Mouse (Mus musculus) heart, adult 11 months (tissue): ENCODE measurements around the gene Gzf1.

Experiments used
- DNase-seq: peaks from one replicate; pipeline ENCODE4 v3.0.0; 2022

Gzf1 gene

DNA sequence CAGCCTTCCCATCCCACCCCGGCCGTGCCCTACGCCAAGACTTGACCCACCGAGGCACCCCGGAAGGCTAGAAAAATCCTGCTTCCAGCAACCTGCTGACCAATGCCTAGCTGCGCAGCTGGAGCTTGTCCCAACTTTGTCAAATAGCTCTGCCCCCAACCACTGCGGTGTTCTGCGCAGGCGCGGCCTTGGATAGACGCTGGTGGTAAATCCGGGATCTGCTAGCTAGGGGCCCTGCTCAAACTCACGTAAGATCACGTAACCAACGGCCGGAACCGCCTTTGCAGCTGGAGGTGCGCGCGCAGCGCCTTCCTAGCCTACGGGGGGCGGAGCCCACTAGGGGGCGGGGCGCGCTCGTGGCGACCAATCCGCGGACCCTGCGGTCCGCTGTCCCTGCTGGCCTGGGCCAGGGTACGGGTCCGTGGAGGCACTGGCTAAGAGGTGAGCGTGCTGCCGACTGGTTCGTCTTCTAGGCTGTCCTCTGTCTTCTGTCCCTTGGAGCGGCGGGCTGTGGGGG, at the start of gene Gzf1:
Gene Gzf1, plus strand, starts transcription at position 249 of the 517 bp plus-strand sequence.
- DNase-seq: peak; percentile 100

DNA sequence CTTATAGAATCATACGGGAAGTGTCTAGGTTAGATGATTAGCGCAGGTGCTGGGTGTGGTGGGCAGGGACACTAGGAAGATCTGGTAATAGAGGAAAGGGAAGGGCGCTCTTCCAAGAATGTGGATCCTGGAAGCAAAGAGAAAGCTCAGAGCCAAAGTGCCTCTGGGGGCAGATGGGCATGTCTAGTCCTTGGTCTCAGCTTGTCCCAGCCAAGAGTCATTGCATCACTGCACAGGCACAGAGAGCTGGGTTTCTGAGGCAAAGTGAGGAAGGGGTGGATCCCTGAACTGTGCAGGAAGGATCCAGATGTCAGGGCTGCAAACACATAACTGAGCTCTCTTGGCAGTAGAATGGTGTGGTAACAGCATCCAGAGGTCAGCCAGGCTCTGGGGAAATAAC, 49.2 kb upstream of the Gzf1 start:
- peak; percentile 98 for DNase-seq

DNA sequence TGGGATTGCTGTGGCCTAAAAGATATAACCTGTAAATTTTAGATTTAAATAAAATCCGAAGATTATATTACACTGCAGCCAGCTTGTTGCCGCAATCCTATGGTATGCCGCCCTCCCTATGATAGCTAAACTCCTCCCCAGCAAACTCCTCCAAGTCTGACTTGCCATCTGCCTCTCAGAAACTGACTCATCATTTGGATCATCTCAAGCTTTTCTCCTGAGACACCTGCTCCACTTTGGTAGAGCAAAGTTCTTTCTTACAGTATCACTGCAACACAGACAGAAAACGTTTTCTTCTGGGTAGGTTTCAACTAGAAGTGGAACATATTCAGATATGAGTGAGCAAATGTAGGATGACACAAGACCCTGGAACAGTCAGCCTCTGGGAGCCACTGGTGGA, 46.4 kb upstream of the Gzf1 start:
- DNase-seq: no peak

DNA sequence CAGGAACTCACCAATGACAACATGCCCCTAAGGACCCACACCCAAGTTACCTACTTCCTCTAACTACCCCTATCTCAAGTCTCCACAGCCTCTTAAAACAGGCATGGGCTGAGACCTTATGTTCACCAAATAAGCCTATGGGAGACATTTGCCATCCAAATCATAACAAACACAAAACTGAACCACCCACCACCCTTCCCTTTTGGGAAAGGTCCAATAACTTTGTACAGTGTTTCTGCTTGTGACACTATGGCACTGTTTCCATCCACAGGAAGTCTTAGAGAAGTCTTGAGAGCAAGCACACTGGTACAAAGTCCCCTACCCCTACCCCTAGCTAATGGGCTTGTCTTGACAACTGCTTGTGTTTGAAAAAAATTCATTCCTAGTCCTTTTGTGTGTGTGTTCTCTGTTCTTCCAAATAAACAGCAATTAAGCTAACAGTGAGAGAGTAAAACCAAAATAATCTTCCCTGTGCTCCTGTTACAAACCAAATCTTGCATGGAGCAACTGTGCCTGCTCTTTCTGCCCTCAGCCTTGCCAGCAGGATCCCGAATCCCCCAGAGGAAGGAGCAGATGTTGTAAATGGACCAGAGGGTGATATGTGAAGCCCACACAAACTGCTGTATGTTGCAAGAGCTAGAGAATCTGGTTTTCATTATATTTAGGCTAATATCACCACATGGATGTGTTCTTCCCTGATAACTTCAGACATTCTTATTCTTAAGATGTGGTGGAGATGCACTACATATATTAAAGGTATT, 38.0 kb upstream of the Gzf1 start:
- DNase-seq: peak; percentile 74

DNA sequence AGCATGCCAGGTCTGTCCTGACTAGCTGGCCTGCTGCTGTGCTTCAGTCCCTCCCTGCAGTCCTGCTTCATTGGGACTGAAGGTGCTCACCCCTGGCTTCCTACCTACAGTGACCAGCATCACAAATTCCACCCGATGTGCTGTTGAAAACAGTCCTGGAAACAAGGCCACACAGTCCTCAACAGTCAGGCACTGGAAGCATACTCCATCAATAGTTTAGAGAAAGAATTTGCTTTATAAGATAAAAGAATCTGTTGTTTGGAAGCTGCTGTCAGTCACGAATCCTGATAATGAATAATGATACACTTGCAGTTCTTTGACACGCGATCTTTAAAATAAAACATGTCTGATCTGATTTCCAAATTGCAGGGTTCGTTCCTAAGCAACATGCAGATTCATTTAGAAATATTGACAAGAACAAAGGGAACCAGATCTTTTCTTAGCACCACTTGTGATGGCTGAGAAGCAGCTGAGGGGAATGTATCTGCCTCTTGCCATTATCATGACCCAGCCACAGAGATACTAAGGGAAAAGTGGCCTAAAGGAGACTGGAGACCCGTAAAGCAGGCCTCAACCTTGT, 36.3 kb upstream of the Gzf1 start:
- DNase-seq: peak; percentile 64

DNA sequence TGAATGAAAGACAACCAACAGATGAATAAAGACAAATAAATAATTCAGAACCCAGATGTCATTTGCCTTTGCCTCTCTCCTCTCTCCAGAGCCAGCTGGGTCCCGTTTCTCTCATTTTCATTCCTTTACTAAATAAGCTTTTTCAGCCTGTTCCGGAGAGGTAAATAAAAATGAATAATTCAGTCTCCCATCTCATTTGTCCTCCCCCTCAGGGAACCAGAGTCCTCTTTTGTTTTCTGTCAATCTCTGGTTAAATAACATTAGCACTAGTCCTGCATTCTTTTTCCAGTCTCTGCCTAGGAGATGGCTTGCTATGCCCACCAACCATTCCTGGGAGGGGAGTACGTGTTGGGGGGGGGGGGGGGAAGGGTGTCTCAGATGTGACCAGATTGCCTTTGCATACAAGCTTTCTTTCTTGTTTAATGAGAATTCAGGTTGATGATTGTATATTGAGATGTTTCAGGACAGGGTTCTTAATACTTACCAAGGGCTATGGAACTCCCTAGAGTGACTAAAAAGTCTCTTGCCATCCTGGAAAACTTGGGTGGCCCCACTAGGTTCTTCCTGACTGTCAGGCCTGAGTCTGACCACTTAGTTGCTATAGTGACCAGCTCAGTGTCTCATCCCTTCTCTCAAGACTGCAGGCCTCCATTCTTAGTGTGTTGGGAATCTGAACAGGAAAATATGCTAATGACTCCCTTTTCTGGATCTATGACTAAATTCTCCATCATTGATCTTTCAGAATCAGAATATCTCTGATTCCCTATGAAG, 30.1 kb upstream of the Gzf1 start:
- DNase-seq: peak; percentile 33

DNA sequence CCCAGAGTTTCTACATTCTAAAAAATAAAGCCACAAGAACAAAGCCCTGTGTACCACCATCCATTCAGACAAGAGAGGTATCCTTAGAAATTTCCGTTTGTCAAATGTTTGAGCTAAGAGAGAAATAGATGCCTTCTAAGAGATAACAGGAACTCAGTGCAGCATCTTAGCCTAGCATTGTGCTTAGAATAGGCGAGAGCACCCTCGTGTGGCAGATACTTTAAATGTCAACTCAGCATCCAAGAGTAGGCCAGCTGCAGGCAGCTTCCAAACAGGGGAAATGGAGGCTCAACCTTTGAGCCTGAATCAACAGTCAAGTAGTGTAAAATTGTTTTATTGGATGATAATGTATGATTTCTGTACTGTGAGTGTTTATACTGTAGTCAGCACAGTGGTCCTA, 25.9 kb upstream of the Gzf1 start:
- peak; percentile 91 for DNase-seq

DNA sequence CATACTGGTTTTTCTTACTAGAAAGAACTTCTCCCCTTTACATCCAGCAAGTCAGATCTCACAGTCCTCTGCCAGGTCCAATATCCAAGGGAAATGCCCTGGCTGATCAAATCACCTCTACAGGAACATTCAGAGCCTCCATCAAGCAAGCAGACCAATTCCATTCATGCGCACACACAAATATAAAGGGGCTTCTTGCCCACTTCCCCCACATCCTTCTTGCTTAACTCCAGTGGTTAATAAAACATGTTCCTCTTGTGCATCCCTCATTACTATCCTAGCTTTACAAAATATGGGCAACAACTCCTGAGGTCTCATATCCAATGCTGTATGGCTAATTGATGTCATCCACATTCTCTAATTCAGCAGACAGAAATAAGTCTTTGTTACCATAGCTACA, 17.4 kb upstream of the Gzf1 start:
- peak; percentile 8 for DNase-seq

DNA sequence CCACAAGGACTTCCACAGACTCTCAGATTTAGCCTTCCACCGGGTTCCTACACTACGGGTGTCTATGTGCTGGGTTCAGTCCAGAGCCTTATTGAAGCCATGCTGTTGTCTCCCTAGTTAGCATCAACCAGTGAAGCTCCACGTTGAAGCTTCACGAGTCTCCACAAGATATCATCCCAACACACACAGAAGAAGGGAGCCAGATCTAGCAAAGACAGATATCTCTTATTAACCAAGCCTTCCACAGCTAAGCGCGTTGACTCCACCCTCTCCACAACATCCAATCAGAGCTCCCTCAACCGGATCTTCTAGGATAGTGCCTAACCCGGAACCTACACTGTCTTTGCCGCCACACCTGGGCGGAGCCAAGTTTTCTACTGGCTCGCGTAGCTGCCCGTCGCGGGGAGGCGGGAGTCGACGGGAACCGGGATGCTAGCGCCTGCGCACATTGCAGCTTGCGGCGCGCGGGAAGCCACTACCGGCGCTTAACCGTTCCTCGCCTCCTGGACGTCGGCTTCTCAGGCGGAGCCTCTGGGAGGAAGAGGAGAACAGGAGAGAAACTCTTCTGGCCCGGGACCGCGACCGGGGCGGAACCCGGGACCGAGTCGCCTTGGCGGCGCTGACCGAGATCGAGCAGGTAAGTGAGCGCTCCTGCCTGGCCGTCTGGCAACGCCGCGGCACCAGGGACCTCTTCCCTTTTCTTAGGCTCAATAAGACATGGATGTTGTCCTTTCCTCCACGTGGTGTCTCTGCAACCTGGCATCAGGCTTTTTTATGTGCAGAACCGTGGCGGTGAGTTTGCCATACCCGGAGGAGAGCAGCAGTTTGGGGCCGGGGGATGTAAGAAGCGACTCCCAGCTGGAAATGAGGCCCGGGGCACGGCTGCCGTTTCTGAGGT, 8.4 kb upstream of the Gzf1 start, which contains the start of gene Nxt1:
Gene Nxt1, plus strand, starts transcription at position 403 of the 898 bp plus-strand sequence.
- peak; percentile 100 for DNase-seq

DNA sequence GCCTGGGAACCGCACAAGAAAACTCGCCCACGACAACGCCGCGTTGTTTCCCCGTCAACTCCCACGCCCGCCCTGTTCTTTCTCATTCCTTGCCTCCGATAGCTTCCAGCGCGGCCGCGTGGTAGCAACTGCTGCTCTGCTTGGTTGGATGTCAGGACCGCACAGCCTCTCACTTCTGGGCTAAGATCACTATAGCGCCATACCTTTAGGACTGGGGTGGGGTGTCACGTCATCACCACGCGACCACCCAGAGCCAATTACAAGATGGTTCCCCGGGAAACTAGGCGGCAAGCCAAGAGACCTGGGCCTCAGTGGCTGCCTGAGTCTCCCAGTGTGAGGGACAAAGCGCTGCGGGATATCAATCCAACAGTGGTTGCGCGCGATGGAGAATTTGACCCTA, 3.0 kb upstream of the Gzf1 start:
- DNase-seq: peak; percentile 95

DNA sequence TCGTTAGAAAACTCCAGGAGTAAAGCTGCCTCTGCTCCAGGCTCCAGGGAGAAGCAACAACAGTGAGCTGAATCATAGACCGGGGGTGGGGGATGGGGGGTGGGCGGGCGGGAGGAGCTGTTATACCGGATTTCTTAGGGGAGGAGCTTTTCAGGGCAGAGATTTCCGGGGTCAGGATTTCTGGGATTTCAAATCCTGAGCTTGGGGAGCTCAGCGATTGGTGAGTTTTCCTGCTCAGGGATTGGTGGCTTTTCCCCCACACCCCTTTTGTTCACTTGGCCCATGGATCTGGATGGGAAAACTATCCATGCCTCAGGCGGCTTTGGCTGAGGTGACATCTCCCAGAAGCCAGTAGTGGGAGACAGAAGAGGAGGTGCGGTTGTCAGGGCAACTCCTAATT, 1.5 kb upstream of the Gzf1 start:
- peak; percentile 98 for DNase-seq

DNA sequence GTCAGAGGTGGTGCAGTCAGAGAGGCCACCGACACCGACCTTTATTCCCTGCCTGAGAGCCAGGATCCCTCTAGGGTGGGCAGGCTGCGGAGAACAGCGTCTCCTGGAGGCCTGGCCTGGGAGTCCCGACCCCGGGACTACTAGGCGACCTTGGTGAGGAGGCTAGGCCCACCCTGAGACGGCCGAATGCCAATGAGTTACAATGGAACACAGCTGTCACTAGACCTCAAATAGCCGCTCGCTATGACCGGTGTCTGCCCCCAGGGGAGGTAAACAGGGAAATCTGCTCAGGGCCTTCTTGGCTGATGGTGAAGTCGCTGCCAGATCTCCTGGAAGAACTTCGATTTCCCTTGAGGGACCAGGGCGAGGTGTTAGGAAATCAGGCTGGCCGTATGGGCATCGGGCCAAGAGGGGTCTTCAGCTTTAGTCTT, 653 bp downstream of the Gzf1 start:
- DNase-seq: peak; percentile 98

DNA sequence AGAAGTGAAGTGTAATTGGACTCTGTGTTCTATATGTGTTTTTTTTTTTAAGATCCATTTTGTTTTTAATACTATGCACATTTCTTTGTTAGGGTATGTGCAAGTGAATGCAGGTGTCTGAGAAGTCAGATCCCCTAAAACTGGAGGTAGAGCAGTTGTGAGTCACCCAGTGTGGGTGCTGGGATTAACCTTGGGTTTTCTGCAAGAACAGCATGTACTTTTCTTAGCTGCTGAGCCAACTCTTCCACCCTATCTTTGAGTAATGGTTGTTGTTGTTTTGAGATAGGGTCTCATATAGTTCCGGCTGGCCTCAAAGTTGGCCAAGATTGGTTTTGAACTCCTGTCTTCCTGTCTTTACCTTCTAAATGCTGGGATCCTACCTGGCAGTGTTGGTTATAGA, 2.2 kb downstream of the Gzf1 start:
- no peak for DNase-seq

DNA sequence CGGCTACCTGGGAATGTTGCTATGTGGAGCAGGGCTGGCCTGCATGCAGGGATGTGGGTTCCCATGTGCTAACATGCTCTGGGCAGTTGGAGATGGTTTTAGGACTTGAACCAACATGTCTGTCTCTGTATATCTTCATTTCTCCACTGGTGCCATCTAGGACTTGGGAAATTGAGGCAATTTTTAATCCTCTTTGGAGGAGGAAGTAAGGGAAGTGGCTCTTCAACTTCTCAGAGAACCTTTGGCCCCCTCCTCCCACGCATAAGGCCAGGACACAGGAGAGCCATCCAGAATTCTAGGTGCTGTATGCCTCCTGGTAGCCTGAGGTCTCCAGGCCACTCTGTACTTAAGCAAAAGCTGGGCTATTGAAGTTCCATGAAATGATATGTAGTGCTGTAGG, 4.1 kb downstream of the Gzf1 start:
- no peak for DNase-seq

DNA sequence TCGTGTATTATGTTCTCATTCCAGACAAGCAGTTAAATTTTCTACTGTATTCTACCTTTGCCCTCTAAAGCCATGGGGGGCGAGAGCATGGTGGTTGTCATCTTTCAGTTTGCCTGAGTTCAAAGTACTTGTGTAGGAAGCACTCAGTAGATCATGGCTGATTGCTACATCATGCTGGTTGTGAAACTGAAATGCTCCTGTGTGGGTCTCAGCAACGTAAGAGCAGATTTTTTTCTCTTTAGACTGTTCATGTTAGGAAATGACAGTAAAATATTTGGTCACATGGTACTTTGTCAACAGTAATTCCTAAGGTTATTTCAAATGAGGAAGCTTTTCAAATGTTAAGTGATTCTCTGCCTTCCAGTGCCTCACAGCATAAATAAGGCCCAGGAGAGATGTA, 4.9 kb downstream of the Gzf1 start:
- no peak for DNase-seq

DNA sequence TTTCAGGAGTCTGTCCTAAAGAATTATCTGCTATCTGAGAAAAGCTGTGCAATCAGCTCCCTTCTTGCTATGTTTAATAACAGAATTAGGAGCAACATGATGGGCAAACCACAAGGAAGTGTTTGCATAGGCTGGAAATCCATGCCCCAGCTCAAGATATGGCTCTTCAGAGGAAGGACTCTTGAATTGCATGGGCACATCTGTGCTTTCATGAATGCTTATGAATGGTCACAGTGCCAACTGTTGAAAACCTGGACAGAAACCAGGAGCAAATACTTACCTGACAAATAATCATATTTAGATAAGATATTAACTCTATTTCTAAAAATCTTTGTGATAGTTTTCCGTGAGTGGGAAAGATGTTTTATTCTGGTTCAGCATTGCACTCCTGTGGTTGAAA, 6.0 kb downstream of the Gzf1 start:
- no peak for DNase-seq

DNA sequence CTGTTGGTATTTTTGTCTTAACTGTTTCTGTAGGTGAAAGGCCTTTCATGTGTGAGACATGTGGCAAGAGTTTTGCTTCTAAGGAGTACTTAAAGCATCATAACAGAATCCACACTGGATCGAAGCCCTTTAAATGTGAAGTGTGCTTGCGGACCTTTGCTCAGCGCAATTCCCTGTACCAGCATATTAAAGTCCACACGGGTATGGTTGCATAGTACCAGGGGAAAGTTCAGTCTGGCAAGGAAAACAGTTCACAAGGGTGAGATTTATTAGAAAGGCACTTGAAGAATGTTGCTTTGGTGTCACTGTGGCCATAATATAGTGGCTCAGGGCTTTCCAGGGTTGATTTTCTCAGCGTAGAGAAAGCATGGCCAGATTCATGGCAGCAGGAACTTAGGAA, 7.1 kb downstream of the Gzf1 start:
- DNase-seq: peak; percentile 61

DNA sequence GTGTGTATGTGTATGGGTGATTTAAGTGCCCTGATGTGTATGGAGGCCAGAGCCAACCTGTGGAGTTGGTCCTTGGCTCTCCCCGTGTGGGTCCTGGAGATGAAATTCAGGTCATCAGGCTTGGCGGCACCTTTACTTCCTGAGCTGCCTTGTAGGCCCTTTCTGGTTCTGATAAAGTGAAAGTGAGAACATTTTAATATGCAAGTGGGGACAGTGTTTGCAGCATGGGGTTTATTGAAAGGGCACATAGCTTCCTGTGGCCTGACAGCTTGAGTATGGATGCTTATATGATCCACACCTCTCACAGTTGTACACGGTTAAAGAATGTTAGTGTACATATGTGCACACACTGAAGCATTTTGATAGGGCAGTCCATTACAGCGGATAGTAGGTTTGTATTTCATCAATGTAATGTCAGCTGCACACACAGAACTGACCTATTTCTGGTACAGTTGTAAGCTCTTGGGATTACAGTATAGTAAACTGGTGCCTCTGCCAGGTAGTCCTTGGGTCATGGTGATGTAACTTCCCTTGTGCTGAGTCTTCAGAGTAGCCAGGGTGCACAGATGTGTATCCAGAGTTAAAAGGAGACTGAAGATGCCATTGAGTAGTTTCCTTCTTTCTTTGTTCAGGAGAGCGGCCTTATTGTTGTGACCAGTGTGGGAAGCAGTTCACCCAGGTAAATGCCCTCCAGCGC, 8.8 kb downstream of the Gzf1 start:
- DNase-seq: peak; percentile 42

DNA sequence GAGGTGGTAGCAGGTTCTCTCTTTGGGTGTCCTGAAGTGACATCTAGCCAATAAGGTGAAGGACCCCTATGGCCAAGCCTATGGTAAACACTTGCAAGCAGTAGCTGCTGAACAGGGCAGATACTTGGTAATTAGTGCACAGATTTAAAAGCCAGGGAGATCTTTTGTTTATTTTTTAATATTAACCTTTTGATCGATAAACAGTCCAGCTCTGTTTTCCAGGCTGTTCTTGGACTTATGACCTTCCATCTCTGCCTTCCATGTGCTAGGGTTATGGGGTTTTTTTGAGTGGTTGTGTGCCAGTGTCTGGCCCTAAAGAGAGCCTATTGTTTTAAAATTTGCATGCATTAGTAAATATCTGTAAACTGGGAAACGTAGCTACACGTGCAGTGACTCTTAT, 9.5 kb downstream of the Gzf1 start:
- no peak for DNase-seq

DNA sequence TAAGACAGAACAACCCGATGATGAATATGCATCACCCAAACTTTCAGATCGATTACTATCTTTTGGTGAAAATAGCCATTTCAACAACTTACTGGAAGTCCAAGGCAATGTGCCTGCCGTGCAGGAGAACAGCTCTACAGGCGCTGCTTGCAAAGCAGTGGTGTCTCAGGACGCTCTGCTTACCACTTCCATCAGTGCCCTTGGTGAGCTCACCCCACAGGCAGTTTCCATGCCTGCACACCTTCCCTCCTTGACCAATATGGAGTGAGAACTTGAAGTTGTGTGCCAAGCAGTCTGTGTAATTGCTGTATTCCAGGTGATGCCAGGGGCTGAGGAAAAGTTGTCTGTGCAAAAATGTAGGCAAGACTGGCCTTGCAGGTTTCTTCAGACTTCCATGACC, 10.0 kb downstream of the Gzf1 start:
- peak; percentile 84 for DNase-seq

DNA sequence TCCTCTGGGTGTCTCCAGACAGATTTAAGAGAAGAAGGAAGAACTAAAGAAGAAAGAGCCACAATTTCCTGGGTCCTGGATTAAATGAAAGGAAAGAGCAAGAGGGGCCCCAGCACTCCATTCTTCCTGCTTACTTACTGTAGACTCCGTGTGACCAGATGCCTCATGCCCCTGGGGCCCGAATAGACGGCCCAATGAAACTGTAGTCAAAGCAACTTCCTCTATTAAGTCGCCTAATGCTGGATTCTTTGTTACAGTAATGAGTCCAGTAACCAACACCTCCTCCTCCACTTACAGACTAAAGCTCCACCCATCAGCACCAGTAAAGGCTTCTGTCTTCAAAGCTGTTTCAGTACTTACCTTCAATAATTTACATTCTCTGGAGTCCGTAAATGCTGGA, 17.7 kb downstream of the Gzf1 start:
- no peak for DNase-seq
